Mouse (Mus musculus) v-Abl transformed pro-B cells (cell line): ENCODE data around the gene Snrpa.

ENCODE experiments used
- in situ Hi-C, 2 experiments: fragments of 400-800 bp; cut with MboI; formaldehyde crosslinking; loops; one replicate each; pipeline ENCODE4 v1.15.1; 2025; ENCODE audit not compliant: unreplicated experiment in 2 of 2

Snrpa gene

GRCm38 (mm10) chr7:27153205-27153764, 42.8 kb downstream of the Snrpa start, which contains the start of gene Cyp2t4:
Gene Cyp2t4, plus strand, starts transcription at chr7:27153714.
- in situ Hi-C loops = loop anchor here in 1 of 2 experiments (25.0 kb wide), 1 partner anchor 1034 kb away; the partner anchor contains the start of gene Dyrk1b
